ENCODE assay signal across 26 mouse cellular contexts in genomic region chr14:41066416-41066815, GRCm38 (mm10). TPM values are rescaled to one million over a fixed set of nuclear protein-coding genes. Genes with fewer than 3 reads are reported as not detected.
"Had no signal": no experiment of that assay in that cellular context is flagged by ENCODE, and none has a peak within 500 bp of the region (broad histone marks: within the 10 kb centered on the region; RNA-seq: fewer than 3 reads in every experiment).

No protein-coding gene starts in this region.

- H3K4me3 ChIP-seq: liver, embryonic 13.5 days; liver, embryonic 15.5 days; lung, embryonic 15.5 days; megakaryocyte, embryonic 14.5 days; midbrain, embryonic 12.5 days; midbrain, embryonic 15.5 days; neural tube, embryonic 12.5 days had no signal

- H3K27ac ChIP-seq: liver, embryonic 13.5 days; liver, embryonic 15.5 days; lung, embryonic 15.5 days; macrophage; midbrain, embryonic 12.5 days; midbrain, embryonic 15.5 days; neural tube, embryonic 12.5 days had no signal

- H3K36me3 ChIP-seq: liver, embryonic 13.5 days; liver, embryonic 15.5 days; lung, embryonic 15.5 days; midbrain, embryonic 12.5 days; midbrain, embryonic 15.5 days; neural tube, embryonic 12.5 days had no signal

- H3K9ac ChIP-seq: liver, embryonic 13.5 days; liver, embryonic 15.5 days; liver, postnatal 0 days; lung, embryonic 15.5 days; midbrain, embryonic 12.5 days; midbrain, embryonic 15.5 days; neural tube, embryonic 12.5 days had no signal

- DNase-seq: liver, embryonic 13.5 days; liver, postnatal 0 days; lung, adult 2 months; lung, postnatal 14 days; lung, postnatal 36 days; right cerebral cortex, postnatal 14 days; spleen, adult 18-20 months; thymus, adult 18-20 months; thymus, postnatal 14 days; thymus, postnatal 36 days had no signal

- H3K9me3 ChIP-seq: liver, embryonic 13.5 days; liver, embryonic 15.5 days; lung, embryonic 15.5 days; megakaryocyte, embryonic 14.5 days; midbrain, embryonic 12.5 days; midbrain, embryonic 15.5 days; neural tube, embryonic 12.5 days had no signal

- H3K4me1 ChIP-seq: lung, embryonic 15.5 days; megakaryocyte, embryonic 14.5 days; midbrain, embryonic 12.5 days; midbrain, embryonic 15.5 days; neural tube, embryonic 12.5 days had no signal

RNA-seq across cellular contexts. Expression of gene Dydc2, which starts 2.6 kb away (rescaled TPM):
- total RNA-seq: megakaryocyte progenitor cell, adult 5-6 weeks; midbrain, postnatal 0 days; monocyte, adult 5-6 weeks; neutrophil, adult 5-6 weeks had no signal
- polyA plus RNA-seq: liver, embryonic 13.5 days; liver, embryonic 15.5 days; liver, postnatal 0 days; macrophage; neural tube, embryonic 12.5 days; small intestine, adult 2 months; stomach, embryonic 14.5 days; stomach, embryonic 16.5 days had no signal

RNA-seq across cellular contexts. Expression of gene Dydc1, which starts 6.3 kb away (rescaled TPM):
- total RNA-seq: megakaryocyte progenitor cell, adult 5-6 weeks; monocyte, adult 5-6 weeks; neutrophil, adult 5-6 weeks had no signal
- polyA plus RNA-seq: liver, embryonic 13.5 days; liver, embryonic 15.5 days; liver, postnatal 0 days; lung, embryonic 15.5 days; macrophage; midbrain, embryonic 12.5 days; midbrain, embryonic 15.5 days; neural tube, embryonic 12.5 days; neural tube, embryonic 14.5 days; small intestine, adult 2 months; stomach, embryonic 14.5 days; stomach, embryonic 16.5 days; thymus, postnatal 0 days had no signal

RNA-seq across cellular contexts. Expression of gene Mat1a, which starts 38.4 kb away (rescaled TPM):
- total RNA-seq: megakaryocyte progenitor cell, adult 5-6 weeks; midbrain, postnatal 0 days; monocyte, adult 5-6 weeks; neutrophil, adult 5-6 weeks had no signal
- polyA plus RNA-seq: macrophage; midbrain, embryonic 12.5 days; midbrain, postnatal 0 days; neural tube, embryonic 12.5 days; neural tube, embryonic 14.5 days; small intestine, adult 2 months; stomach, embryonic 14.5 days had no signal
